Mouse (Mus musculus) embryonic facial prominence, embryonic 13.5 days (tissue): ENCODE results near the gene Tob2. TPM values are rescaled to one million over a fixed set of nuclear protein-coding genes. Genes with fewer than 3 reads are reported as not detected.

Experiments
- ATAC-seq: fragments of 200-750 bp; cut with Nextera tagmentation; 2 replicates; pipeline ENCODE4 v1.8.0; 2017; ENCODE audit warnings: low read depth; ENCODE audit not compliant: insufficient number of reproducible peaks, insufficient read depth, low FRiP score, low TSS enrichment
- H3K27ac ChIP-seq: fragments of 300-500 bp; sonication (generic); 2 replicates; pipeline ENCODE4 v1.5.1; 2015; ENCODE audit warnings: moderate library complexity, mild to moderate bottlenecking, inconsistent platforms
- H3K27me3 ChIP-seq: fragments of 300-500 bp; sonication (generic); 2 replicates; pipeline ENCODE4 v1.6.1; 2015; ENCODE audit warnings: mild to moderate bottlenecking, inconsistent platforms
- H3K36me3 ChIP-seq: fragments of 300-500 bp; sonication (generic); 2 replicates; pipeline ENCODE4 v1.6.1; 2015; ENCODE audit warnings: mild to moderate bottlenecking, inconsistent platforms
- H3K4me1 ChIP-seq: fragments of 300-500 bp; sonication (generic); 2 replicates; pipeline ENCODE4 v1.6.1; 2015; ENCODE audit warnings: inconsistent platforms
- H3K4me2 ChIP-seq: fragments of 300-500 bp; sonication (generic); 2 replicates; pipeline ENCODE4 v1.6.1; 2015; ENCODE audit warnings: moderate library complexity, mild to moderate bottlenecking, inconsistent platforms
- H3K4me3 ChIP-seq: fragments of 300-500 bp; sonication (generic); 2 replicates; pipeline ENCODE4 v1.5.1; 2015; ENCODE audit warnings: mild to moderate bottlenecking, inconsistent platforms
- H3K9ac ChIP-seq: fragments of 300-500 bp; sonication (generic); 2 replicates; pipeline ENCODE4 v1.6.1; 2015; ENCODE audit warnings: mild to moderate bottlenecking, inconsistent platforms
- H3K9me3 ChIP-seq: fragments of 300-500 bp; sonication (generic); 2 replicates; pipeline ENCODE4 v1.6.1; 2016; ENCODE audit warnings: inconsistent platforms
- WGBS: fragments of 180-500 bp; shearing (Covaris S2); methylation state at CpG from one replicate; pipeline ENCODE4 v1.1.7; 2015; ENCODE audit warnings: mixed read lengths; 5-methylcytosine and 5-hydroxymethylcytosine counted together
- polyA plus RNA-seq: library from polyadenylated mRNA; unstranded; fragments of >200 nt; fragmentation: Nextera tagmentation; extraction: Ambion mirVana; gene quantifications from 2 replicates; pipeline ENCODE4 v1.2.1, GENCODE M21; 2015

Gene Tob2
- polyA plus RNA-seq, 1 experiment from 2014 or later: 25.6 TPM

DNA sequence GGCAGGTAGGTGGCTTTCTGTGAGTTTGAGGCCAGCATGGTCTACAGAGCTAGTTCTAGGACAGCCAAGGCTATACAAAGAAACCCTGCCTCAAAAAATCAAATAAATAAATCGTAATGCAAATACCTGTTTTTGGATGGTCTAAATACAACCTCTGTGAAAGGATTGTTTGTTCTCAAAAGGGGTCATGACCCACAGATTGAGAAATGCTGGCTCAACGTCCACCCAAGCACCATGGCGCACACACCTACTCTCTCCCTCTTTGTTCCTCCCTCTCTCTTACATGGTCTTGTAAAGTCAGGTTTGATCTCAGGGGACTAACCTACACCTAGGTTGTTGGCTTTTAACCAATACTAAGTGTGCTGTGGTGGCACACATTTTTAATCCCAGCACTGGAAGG, 36.0 kb downstream of the Tob2 start:
- WGBS: 84% methylated on average over 3 of the region's 3 CpGs

DNA sequence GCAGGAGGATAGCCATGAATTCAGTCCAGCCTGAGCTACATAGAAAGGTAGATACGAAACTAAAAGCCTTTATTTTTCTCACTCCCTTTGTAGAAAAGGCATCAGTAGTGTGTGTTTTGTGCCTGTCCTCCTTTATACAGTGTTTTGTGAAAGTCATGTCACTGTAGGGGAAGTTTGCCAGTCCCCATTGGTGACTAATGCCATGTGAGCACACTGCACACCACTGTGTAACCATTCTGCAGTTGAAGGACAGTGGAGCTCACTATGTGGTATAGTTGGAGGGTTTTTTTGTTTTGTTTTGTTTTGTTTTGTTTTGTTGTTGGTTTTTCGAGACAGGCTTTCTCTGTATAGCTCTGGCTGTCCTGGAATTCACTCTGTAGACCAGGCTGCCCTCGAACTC, 40.2 kb downstream of the Tob2 start:
- Histone ChIP-seq H3K9ac (no peak overlapping the region), H3K36me3 (peaks cover 81% of the 10 kb centered on the region), H3K9me3 (no peaks in the 10 kb centered on the region), H3K4me2 (no peak overlapping the region), H3K27me3 (no peaks in the 10 kb centered on the region), H3K4me3 (no peak overlapping the region), H3K4me1 (peaks cover 6% of the 10 kb centered on the region), H3K27ac (no peak overlapping the region)
- no peak for ATAC-seq
- WGBS: 88% methylated on average over 3 of the region's 3 CpGs

More for the DNA sequence above, 36.0 kb downstream of the Tob2 start:
- Histone ChIP-seq H3K9me3 (no peaks in the 10 kb centered on the region), H3K27me3 (no peaks in the 10 kb centered on the region), H3K4me3 (no peak overlapping the region), H3K9ac (no peak overlapping the region), H3K4me1 (no peaks in the 10 kb centered on the region), H3K27ac (no peak overlapping the region), H3K36me3 (peaks cover 95% of the 10 kb centered on the region), H3K4me2 (no peak overlapping the region)
- ATAC-seq: no peak

DNA sequence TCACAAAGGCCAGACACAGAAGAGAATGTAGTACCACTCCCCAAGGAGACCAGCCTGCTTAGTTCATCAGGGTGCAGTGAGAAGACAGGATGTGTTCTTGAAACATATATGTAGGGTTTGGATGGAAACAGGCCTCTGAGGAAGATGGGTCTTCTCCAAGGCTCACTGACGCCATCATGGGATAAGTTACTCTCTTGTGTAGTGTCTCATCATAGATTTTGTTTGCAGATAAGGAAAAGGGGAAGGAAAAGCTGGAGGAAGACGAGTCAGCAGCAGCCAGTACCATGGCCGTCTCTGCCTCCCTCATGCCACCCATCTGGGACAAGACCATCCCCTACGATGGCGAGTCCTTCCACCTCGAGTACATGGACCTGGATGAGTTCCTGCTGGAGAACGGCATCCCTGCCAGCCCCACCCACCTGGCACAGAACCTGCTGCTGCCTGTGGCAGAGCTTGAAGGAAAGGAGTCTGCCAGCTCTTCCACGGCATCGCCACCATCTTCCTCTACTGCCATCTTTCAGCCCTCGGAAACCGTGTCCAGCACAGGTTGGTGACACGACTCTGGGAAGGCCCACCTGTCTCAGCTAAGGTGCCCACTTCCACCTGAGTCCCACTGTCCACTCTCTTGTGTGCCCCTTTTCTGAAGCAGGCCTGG, 43.8 kb downstream of the Tob2 start:
- H3K4me3 ChIP-seq: no peak overlapping the region
- no peaks in the 10 kb centered on the region for H3K9me3 ChIP-seq
- ATAC-seq: no peak
- H3K4me1 ChIP-seq: peaks cover 26% of the 10 kb centered on the region
- H3K27me3 ChIP-seq: no peaks in the 10 kb centered on the region
- peaks cover 47% of the 10 kb centered on the region for H3K36me3 ChIP-seq
- H3K4me2 ChIP-seq: no peak overlapping the region
- 89% methylated on average over 12 of the region's 12 CpGs for WGBS
- H3K27ac ChIP-seq: 0 out of 2 replicates have a peak overlapping the region, but pooled peaks have one; percentile 44
- H3K9ac ChIP-seq: no peak overlapping the region

GRCm38 (mm10) chr15:81813986-81814705, 44.5 kb downstream of the Tob2 start:
- Histone ChIP-seq H3K36me3 (peaks cover 40% of the 10 kb centered on the region), H3K4me1 (peaks cover 33% of the 10 kb centered on the region), H3K9me3 (no peaks in the 10 kb centered on the region), H3K27ac (peak overlapping the region; percentile 44; the same call in 1 of the 2 replicates), H3K9ac (no peak overlapping the region), H3K27me3 (no peaks in the 10 kb centered on the region), H3K4me2 (no peak overlapping the region), H3K4me3 (no peak overlapping the region)
- ATAC-seq: no peak
- 50% methylated on average over 5 of the region's 5 CpGs for WGBS

- Histone ChIP-seq H3K4me1 (peaks cover 41% of the 10 kb centered on the region), H3K9me3 (no peaks in the 10 kb centered on the region), H3K27me3 (no peaks in the 10 kb centered on the region), H3K4me3 (peak overlapping the region; percentile 74), H3K36me3 (peaks cover 30% of the 10 kb centered on the region), H3K27ac (no peak overlapping the region), H3K9ac (peak overlapping the region; percentile 84), H3K4me2 (peak overlapping the region; percentile 84)
- 62% methylated on average over 7 of the region's 7 CpGs for WGBS
- ATAC-seq: no peak
These were observed 45.6 kb downstream of the Tob2 start for GRCm38 (mm10) chr15:81812696-81813631.

DNA sequence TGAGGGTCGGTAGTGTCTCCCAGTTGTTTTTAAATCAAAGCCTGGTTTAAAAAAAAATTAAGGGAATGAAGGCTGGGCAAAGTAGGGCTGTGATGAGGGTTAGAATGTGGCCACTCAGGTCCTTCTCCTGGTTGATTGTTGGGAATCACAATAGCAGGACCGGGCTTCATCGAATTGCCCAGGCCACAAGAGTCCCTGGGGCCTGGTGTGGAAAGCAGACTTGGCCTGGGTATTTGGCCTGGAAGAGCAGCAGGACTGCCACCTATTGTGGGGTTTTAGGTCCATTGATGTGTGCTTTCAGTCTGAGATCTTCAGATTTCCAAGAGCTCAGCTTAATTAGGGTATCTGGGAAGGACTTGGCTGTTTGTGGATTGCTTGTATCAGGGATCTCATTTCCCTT, 46.3 kb downstream of the Tob2 start:
- no peak for ATAC-seq
- Histone ChIP-seq H3K36me3 (peaks cover 23% of the 10 kb centered on the region), H3K9ac (peak overlapping the region; percentile 84), H3K27me3 (no peaks in the 10 kb centered on the region), H3K27ac (0 out of 2 replicates have a peak overlapping the region, but pooled peaks have one; percentile 95), H3K4me3 (peak overlapping the region; percentile 74), H3K9me3 (no peaks in the 10 kb centered on the region), H3K4me2 (peak overlapping the region; percentile 84), H3K4me1 (peaks cover 41% of the 10 kb centered on the region)
- WGBS: 41% methylated on average over 3 of the region's 3 CpGs

GRCm38 (mm10) chr15:81811599-81811996, 47.0 kb downstream of the Tob2 start:
- Histone ChIP-seq H3K36me3 (peaks cover 16% of the 10 kb centered on the region), H3K4me1 (peaks cover 46% of the 10 kb centered on the region), H3K9ac (peak overlapping the region; percentile 84), H3K4me3 (peak overlapping the region; percentile 74), H3K4me2 (peak overlapping the region; percentile 84), H3K27me3 (no peaks in the 10 kb centered on the region), H3K9me3 (no peaks in the 10 kb centered on the region), H3K27ac (peak overlapping the region; percentile 95)
- peak; percentile 10; the same call in 1 of the 2 replicates for ATAC-seq
- WGBS: under 1% methylated on average over 25 of the region's 26 CpGs

GRCm38 (mm10) chr15:81810671-81811598, 47.7 kb downstream of the Tob2 start:
- peak overlapping the region; percentile 84 for H3K9ac ChIP-seq
- H3K27me3 ChIP-seq: no peaks in the 10 kb centered on the region
- WGBS: under 1% methylated on average over 79 of the region's 89 CpGs
- peaks cover 51% of the 10 kb centered on the region for H3K4me1 ChIP-seq
- peak overlapping the region; percentile 84 for H3K4me2 ChIP-seq
- H3K27ac ChIP-seq: peak overlapping the region; percentile 95
- no peaks in the 10 kb centered on the region for H3K9me3 ChIP-seq
- peaks cover 11% of the 10 kb centered on the region for H3K36me3 ChIP-seq
- ATAC-seq: peak; percentile 98
- H3K4me3 ChIP-seq: peak overlapping the region; percentile 74

DNA sequence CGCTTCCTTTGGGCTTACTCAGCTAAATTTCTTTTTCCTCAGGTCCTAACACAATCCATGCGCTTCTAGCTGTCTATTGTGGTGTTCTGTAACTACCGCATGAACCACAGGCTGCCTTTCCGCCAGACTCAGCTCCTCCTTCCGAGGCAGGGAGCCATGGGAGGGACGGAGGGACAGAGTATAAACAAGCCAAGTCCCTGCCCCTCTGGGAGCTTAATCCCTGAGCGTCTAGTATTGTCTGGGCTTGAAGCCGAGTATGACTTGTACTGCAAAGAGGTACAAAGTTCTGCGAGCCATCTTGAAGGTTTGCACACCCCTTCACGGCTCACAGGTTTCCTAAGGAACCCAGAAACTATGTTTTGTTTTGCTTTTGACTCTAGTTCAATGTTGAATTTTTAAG, 48.4 kb downstream of the Tob2 start:
- Histone ChIP-seq H3K27me3 (no peaks in the 10 kb centered on the region), H3K27ac (peak overlapping the region; percentile 95), H3K9me3 (no peaks in the 10 kb centered on the region), H3K4me2 (peak overlapping the region; percentile 84), H3K4me1 (peaks cover 59% of the 10 kb centered on the region), H3K9ac (peak overlapping the region; percentile 72), H3K36me3 (peaks cover 4% of the 10 kb centered on the region), H3K4me3 (peak overlapping the region; percentile 74)
- 1% methylated on average over 10 of the region's 10 CpGs for WGBS
- no peak for ATAC-seq

- Histone ChIP-seq H3K9me3 (no peaks in the 10 kb centered on the region), H3K27ac (peak overlapping the region; percentile 95), H3K9ac (peak overlapping the region; percentile 72; the same call in 1 of the 2 replicates), H3K27me3 (no peaks in the 10 kb centered on the region), H3K36me3 (no peaks in the 10 kb centered on the region), H3K4me2 (peak overlapping the region; percentile 84), H3K4me3 (peak overlapping the region; percentile 74), H3K4me1 (peaks cover 65% of the 10 kb centered on the region)
- WGBS: 25% methylated on average over 1 of the region's 1 CpGs
- ATAC-seq: no peak
These were observed 49.0 kb downstream of the Tob2 start for GRCm38 (mm10) chr15:81809550-81809949.
